Mouse (Mus musculus) urinary bladder, postnatal 14 days (tissue): ENCODE measurements around the gene Scube3.
"Not testable (repeated sequence)": the region's sequence is repeated elsewhere in the genome, so short reads cannot be mapped to it uniquely, and the experiment has no call there.

Experiments used
- DNase-seq: peaks from one replicate; pipeline ENCODE4 v3.0.0; 2021; ENCODE audit warnings: low spot score

Gene Scube3

DNA sequence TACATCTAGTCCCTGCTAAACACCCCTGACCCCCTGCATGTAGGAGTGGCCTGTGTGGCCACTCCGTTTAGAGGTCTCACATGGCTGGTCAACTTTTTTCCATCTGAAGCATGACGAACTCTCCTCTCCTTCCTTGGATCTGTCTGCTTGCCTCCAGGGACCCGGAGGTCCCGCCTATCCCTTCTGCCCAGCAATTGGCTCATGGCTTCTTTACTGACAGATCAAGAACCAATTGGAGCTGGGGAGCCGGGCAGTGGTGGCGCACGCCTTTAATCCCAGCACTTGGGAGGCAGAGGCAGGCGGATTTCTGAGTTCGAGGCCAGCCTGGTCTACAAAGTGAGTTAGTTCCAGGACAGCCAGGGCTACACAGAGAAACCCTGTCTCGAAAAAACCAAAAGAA lies 80.5 kb downstream of the Scube3 start:
- not testable (repeated sequence) for DNase-seq

DNA sequence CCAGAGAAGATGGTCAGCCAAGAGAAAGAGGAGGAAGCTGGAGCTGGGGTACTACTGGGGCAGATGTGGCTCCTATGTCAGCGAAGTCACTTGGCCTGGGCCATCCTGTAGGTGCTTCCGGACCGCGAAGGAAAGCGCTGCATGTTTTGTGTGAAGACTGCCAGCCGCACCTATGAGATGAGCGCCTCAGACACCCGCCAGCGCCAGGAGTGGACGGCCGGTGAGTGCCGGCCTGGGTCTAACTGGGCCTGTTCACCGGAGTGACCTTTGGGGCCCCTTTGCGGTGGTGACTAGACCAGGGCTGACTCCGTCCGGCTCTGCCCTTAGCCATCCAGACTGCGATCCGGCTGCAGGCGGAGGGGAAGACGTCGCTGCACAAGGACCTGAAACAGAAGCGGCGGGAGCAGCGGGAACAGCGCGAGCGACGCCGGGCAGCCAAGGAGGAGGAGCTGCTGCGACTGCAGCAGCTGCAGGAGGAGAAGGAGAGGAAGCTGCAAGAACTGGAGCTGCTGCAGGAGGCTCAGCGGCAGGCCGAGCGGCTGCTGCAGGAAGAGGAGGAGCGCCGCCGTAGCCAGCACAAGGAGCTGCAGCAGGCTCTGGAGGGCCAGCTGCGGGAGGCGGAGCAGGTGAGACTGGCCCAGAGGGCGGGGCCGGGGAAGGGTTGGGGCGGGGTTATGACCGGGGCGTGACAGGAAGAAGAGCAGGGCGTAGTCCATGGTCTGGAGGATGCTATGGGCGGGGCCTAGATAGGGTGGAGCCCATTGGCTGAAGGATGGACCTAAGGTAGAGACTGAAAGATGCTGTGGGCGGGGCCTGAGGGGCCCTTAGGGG lies 81.8 kb downstream of the Scube3 start:
- peak; percentile 96 for DNase-seq
